Mouse (Mus musculus): ENCODE data around the gene H2-Eb2. TPM values are rescaled to one million over a fixed set of nuclear protein-coding genes. Genes with fewer than 3 reads are reported as not detected.

The H2-Eb2 gene
- total RNA-seq, 1 experiment: not detected

DNA sequence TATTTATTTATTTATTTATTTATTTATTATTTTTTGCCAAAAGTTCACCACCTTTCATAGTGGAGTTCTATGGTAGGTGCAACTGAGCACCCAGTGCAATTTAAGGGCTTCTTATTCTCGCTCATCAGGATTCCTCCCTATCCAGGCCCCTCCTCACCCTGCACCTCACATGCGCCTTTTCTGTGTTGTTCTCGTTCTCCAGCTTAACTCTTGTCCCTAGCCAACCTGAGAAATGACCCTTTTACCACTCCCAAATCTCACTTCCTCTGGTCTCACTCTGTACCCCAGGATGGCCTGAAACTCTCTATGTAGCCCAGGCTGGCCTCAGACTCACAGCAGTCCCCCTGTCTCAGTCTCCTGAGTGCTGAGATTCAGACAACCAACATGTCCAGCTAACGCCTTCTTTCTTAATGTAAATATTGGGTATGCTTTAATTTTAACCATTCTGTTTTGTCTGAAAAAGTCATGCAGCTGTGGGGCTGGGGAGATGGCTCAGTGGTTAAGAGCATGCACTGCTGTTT, 23.7 kb upstream of the H2-Eb2 start:
- H3K27ac ChIP-seq (ENCODE audit: insufficient read depth, low read depth, low read length, poor library complexity, severe bottlenecking): no peak overlapping the region
- H3K36me3 ChIP-seq (ENCODE audit: control insufficient read depth, insufficient read depth, low read length, poor library complexity, severe bottlenecking): no peaks in the 10 kb centered on the region
- no peaks in the 10 kb centered on the region for H3K9me3 ChIP-seq (ENCODE audit: control insufficient read depth, insufficient read depth, low read depth, low read length)
- H3K4me1 ChIP-seq (ENCODE audit: control insufficient read depth in 2 of 2, insufficient read depth in 2 of 2, low read length in 2 of 2, poor library complexity in 1 of 2): peaks cover 0 to 3% of the 10 kb centered on the region in 2 experiments; a peak in 1 of 4 replicates
- in situ Hi-C loops (cut with MboI; ENCODE audit: low sequenced_read_pairs in 2 of 2, unreplicated experiment in 2 of 2): no loop called here
- H3K4me3 ChIP-seq (ENCODE audit: insufficient read depth in 1 of 2, low read depth in 1 of 2, low read length in 2 of 2, poor library complexity in 1 of 2, severe bottlenecking in 1 of 2): no peak overlapping the region
- TF ChIP-seq CHD2 (IDR thresholded peaks at IDR 0.05; ENCODE audit: low read depth, low read length): no peak
- no peak for TF ChIP-seq HCFC1 (IDR thresholded peaks at IDR 0.05; ENCODE audit: borderline replicate concordance, insufficient read depth, low read length)
- no peak for TF ChIP-seq MAFK (IDR thresholded peaks at IDR 0.05; ENCODE audit: insufficient read depth, low read depth, low read length)
- no peak for TF ChIP-seq ZC3H11A (IDR thresholded peaks at IDR 0.05; ENCODE audit: borderline replicate concordance, low read depth, low read length)
- TF ChIP-seq ZNF384 (IDR thresholded peaks at IDR 0.05; ENCODE audit: low read depth, low read length): no peak
- no peak overlapping the region for H3K9ac ChIP-seq (ENCODE audit: insufficient read depth, low read depth, low read length, poor library complexity, severe bottlenecking)
- DNase-seq (ENCODE audit: low read depth, low spot score): no peak

- no peak overlapping the region for H3K4me3 ChIP-seq (ENCODE audit: insufficient read depth in 1 of 2, low read depth in 1 of 2, low read length in 2 of 2, poor library complexity in 1 of 2, severe bottlenecking in 1 of 2)
- no peaks in the 10 kb centered on the region for H3K36me3 ChIP-seq (ENCODE audit: control insufficient read depth, insufficient read depth, low read length, poor library complexity, severe bottlenecking)
- H3K9ac ChIP-seq (ENCODE audit: insufficient read depth, low read depth, low read length, poor library complexity, severe bottlenecking): no peak overlapping the region
- TF ChIP-seq ZC3H11A (IDR thresholded peaks at IDR 0.05; ENCODE audit: borderline replicate concordance, low read depth, low read length) (no peak), ZNF384 (IDR thresholded peaks at IDR 0.05; ENCODE audit: low read depth, low read length) (no peak), CHD2 (IDR thresholded peaks at IDR 0.05; ENCODE audit: low read depth, low read length) (no peak)
- peaks cover 0 to 3% of the 10 kb centered on the region in 2 experiments; a peak in 1 of 4 replicates for H3K4me1 ChIP-seq (ENCODE audit: control insufficient read depth in 2 of 2, insufficient read depth in 2 of 2, low read length in 2 of 2, poor library complexity in 1 of 2)
- H3K27ac ChIP-seq (ENCODE audit: insufficient read depth, low read depth, low read length, poor library complexity, severe bottlenecking): no peak overlapping the region
- H3K9me3 ChIP-seq (ENCODE audit: control insufficient read depth, insufficient read depth, low read depth, low read length): no peaks in the 10 kb centered on the region
- DNase-seq (ENCODE audit: low read depth, low spot score): no peak
- in situ Hi-C loops (cut with MboI; ENCODE audit: low sequenced_read_pairs in 2 of 2, unreplicated experiment in 2 of 2): no loop called here
These were observed 21.7 kb upstream of the H2-Eb2 start for GRCm38 (mm10) chr17:34303789-34304188.

DNA sequence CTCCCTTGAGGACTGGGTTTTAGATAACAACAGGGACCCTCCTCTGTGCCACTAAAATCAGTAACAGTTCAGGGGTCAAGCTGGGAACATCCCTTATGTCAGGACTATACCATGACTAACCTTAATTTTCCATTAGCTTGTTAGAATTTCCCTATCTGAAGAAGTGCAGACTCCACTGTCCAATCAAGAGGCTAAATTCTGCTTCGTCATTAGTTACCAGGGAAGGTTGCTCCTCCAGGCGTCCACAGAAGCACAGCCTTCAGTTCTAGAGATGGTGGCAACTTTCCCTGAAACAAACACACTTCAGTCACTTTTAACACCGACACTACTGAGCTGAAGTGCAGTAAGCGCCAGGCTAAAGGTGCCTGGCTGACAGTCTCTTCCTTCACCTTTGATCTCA, 20.7 kb upstream of the H2-Eb2 start:
- Histone ChIP-seq H3K4me1 (ENCODE audit: control insufficient read depth in 2 of 2, insufficient read depth in 2 of 2, low read length in 2 of 2, poor library complexity in 1 of 2) (peaks cover 0 to 2% of the 10 kb centered on the region in 2 experiments; a peak in 1 of 4 replicates), H3K4me3 (ENCODE audit: insufficient read depth in 1 of 2, low read depth in 1 of 2, low read length in 2 of 2, poor library complexity in 1 of 2, severe bottlenecking in 1 of 2) (no peak overlapping the region), H3K9me3 (ENCODE audit: control insufficient read depth, insufficient read depth, low read depth, low read length) (no peaks in the 10 kb centered on the region), H3K27ac (ENCODE audit: insufficient read depth, low read depth, low read length, poor library complexity, severe bottlenecking) (no peak overlapping the region), H3K9ac (ENCODE audit: insufficient read depth, low read depth, low read length, poor library complexity, severe bottlenecking) (no peak overlapping the region), H3K36me3 (ENCODE audit: control insufficient read depth, insufficient read depth, low read length, poor library complexity, severe bottlenecking) (no peaks in the 10 kb centered on the region)
- TF ChIP-seq MAFK (IDR thresholded peaks at IDR 0.05; ENCODE audit: insufficient read depth, low read depth, low read length) (no peak), CHD2 (IDR thresholded peaks at IDR 0.05; ENCODE audit: low read depth, low read length) (peak; percentile 91), ZNF384 (IDR thresholded peaks at IDR 0.05; ENCODE audit: low read depth, low read length) (no peak)
- peak; percentile 36 for DNase-seq (ENCODE audit: low read depth, low spot score)
- in situ Hi-C loops (cut with MboI; ENCODE audit: low sequenced_read_pairs in 2 of 2, unreplicated experiment in 2 of 2): no loop called here

- Histone ChIP-seq H3K9me3 (ENCODE audit: control insufficient read depth, insufficient read depth, low read depth, low read length) (no peaks in the 10 kb centered on the region), H3K4me1 (ENCODE audit: control insufficient read depth in 2 of 2, insufficient read depth in 2 of 2, low read length in 2 of 2, poor library complexity in 1 of 2) (no peaks in the 10 kb centered on the region), H3K27ac (ENCODE audit: insufficient read depth, low read depth, low read length, poor library complexity, severe bottlenecking) (no peak within 1 kb of the TSS), H3K9ac (ENCODE audit: insufficient read depth, low read depth, low read length, poor library complexity, severe bottlenecking) (no peak within 1 kb of the TSS), H3K36me3 (ENCODE audit: control insufficient read depth, insufficient read depth, low read length, poor library complexity, severe bottlenecking) (no peaks in the 10 kb centered on the region), H3K4me3 (ENCODE audit: insufficient read depth in 1 of 2, low read depth in 1 of 2, low read length in 2 of 2, poor library complexity in 1 of 2, severe bottlenecking in 1 of 2) (no peak within 1 kb of the TSS)
- peak; percentile 98 for TF ChIP-seq CHD2 (IDR thresholded peaks at IDR 0.05; ENCODE audit: low read depth, low read length)
- TF ChIP-seq ZC3H11A (IDR thresholded peaks at IDR 0.05; ENCODE audit: borderline replicate concordance, low read depth, low read length): no peak
- DNase-seq (ENCODE audit: low read depth, low spot score): peak; percentile 69
- in situ Hi-C loops (cut with MboI; ENCODE audit: low sequenced_read_pairs in 2 of 2, unreplicated experiment in 2 of 2): no loop called here
These were observed 20.0 kb upstream of the H2-Eb2 start, which contains the start of gene H2-Eb1 for GRCm38 (mm10) chr17:34305380-34306030. Gene H2-Eb1 (plus strand): TSS chr17:34305867.

- TF ChIP-seq MAFK (IDR thresholded peaks at IDR 0.05; ENCODE audit: insufficient read depth, low read depth, low read length) (no peak), ZNF384 (IDR thresholded peaks at IDR 0.05; ENCODE audit: low read depth, low read length) (no peak), HCFC1 (IDR thresholded peaks at IDR 0.05; ENCODE audit: borderline replicate concordance, insufficient read depth, low read length) (no peak), CHD2 (IDR thresholded peaks at IDR 0.05; ENCODE audit: low read depth, low read length) (no peak), ZC3H11A (IDR thresholded peaks at IDR 0.05; ENCODE audit: borderline replicate concordance, low read depth, low read length) (no peak)
- Histone ChIP-seq H3K4me1 (ENCODE audit: control insufficient read depth in 2 of 2, insufficient read depth in 2 of 2, low read length in 2 of 2, poor library complexity in 1 of 2) (no peaks in the 10 kb centered on the region), H3K36me3 (ENCODE audit: control insufficient read depth, insufficient read depth, low read length, poor library complexity, severe bottlenecking) (no peaks in the 10 kb centered on the region), H3K27ac (ENCODE audit: insufficient read depth, low read depth, low read length, poor library complexity, severe bottlenecking) (no peak overlapping the region), H3K4me3 (ENCODE audit: insufficient read depth in 1 of 2, low read depth in 1 of 2, low read length in 2 of 2, poor library complexity in 1 of 2, severe bottlenecking in 1 of 2) (no peak overlapping the region), H3K9ac (ENCODE audit: insufficient read depth, low read depth, low read length, poor library complexity, severe bottlenecking) (no peak overlapping the region), H3K9me3 (ENCODE audit: control insufficient read depth, insufficient read depth, low read depth, low read length) (no peaks in the 10 kb centered on the region)
- DNase-seq (ENCODE audit: low read depth, low spot score): no peak
- in situ Hi-C loops (cut with MboI; ENCODE audit: low sequenced_read_pairs in 2 of 2, unreplicated experiment in 2 of 2): no loop called here
These were observed 19.1 kb upstream of the H2-Eb2 start for GRCm38 (mm10) chr17:34306407-34306806.
